ENCODE assay signal across 27 mouse cellular contexts in the genomic region with DNA sequence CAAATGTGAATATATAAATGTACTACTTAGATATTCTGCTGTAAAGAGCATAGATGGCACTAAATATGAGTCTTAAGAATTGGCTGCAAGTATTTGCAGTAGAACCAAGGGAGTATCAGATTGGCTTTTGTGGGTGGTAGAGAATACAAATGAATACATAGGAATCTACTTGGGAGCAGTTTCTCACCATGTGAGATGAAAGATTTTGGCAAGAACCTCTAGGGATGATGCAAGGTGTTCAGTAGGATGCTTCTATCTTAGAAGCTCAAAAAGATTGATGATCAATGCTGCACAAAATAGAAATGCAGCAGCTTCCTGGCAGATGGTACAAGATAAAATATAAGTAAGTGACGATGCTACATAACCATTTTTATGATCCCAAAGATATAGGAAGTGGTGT.
"Had no signal": no experiment of that assay in that cellular context is flagged by ENCODE, and none has a peak within 500 bp of the region (broad histone marks: within the 10 kb centered on the region; RNA-seq: fewer than 3 reads in every experiment).

No protein-coding gene starts in this region.

- H3K4me2 ChIP-seq: heart, embryonic 12.5 days; hindbrain, embryonic 12.5 days; hindbrain, embryonic 14.5 days; intestine, embryonic 15.5 days; limb, embryonic 12.5 days; liver, embryonic 11.5 days; liver, embryonic 13.5 days had no signal

- H3K27ac ChIP-seq: gastrocnemius, adult 2 months; heart, embryonic 10.5 days; hindbrain, embryonic 10.5 days; hindbrain, embryonic 12.5 days; hindbrain, embryonic 14.5 days; intestine, embryonic 15.5 days; layer of hippocampus, adult 2 months; left cerebral cortex, adult 2 months; limb, embryonic 10.5 days; limb, embryonic 12.5 days; liver, embryonic 13.5 days had no signal

- DNase-seq: gastrocnemius, adult 2 months; gastrocnemius, postnatal 10 days; gastrocnemius, postnatal 25 days; heart, adult 18-20 months; heart, postnatal 10 days; heart, postnatal 4 days; kidney, adult 18-20 months; kidney, adult 8-10 months; kidney, postnatal 10 days; kidney, postnatal 25 days; kidney, postnatal 4 days; liver; liver, embryonic 13.5 days had no signal

- ATAC-seq: hindbrain, embryonic 16.5 days; inflammation-experienced regulatory T-cells, adult 6 months; intestine, embryonic 15.5 days; intestine, postnatal 0 days had no signal

- H3K9ac ChIP-seq: heart, embryonic 12.5 days; hindbrain, embryonic 12.5 days; hindbrain, embryonic 14.5 days; intestine, embryonic 15.5 days; limb, embryonic 12.5 days; liver, embryonic 13.5 days had no signal

- H3K4me3 ChIP-seq: gastrocnemius, adult 2 months; heart, embryonic 10.5 days; heart, embryonic 12.5 days; hindbrain, embryonic 10.5 days; hindbrain, embryonic 12.5 days; intestine, embryonic 15.5 days; layer of hippocampus, adult 2 months; left cerebral cortex, adult 2 months; limb, embryonic 10.5 days; limb, embryonic 12.5 days; liver, embryonic 13.5 days had no signal

- H3K27me3 ChIP-seq: heart, embryonic 12.5 days; hindbrain, embryonic 12.5 days; intestine, embryonic 15.5 days; limb, embryonic 12.5 days; liver, embryonic 13.5 days had no signal

- H3K36me3 ChIP-seq: heart, embryonic 10.5 days; heart, embryonic 12.5 days; hindbrain, embryonic 10.5 days; hindbrain, embryonic 12.5 days; intestine, embryonic 15.5 days; limb, embryonic 10.5 days; limb, embryonic 12.5 days; liver, embryonic 13.5 days had no signal

- H3K9me3 ChIP-seq: heart, embryonic 10.5 days; heart, embryonic 12.5 days; hindbrain, embryonic 10.5 days; hindbrain, embryonic 12.5 days; intestine, embryonic 15.5 days; limb, embryonic 10.5 days; limb, embryonic 12.5 days; liver, embryonic 13.5 days had no signal

- H3K4me1 ChIP-seq: heart, embryonic 10.5 days; heart, embryonic 12.5 days; hindbrain, embryonic 10.5 days; hindbrain, embryonic 12.5 days; intestine, embryonic 15.5 days; limb, embryonic 10.5 days; limb, embryonic 12.5 days; liver, embryonic 13.5 days had no signal
